Mouse (Mus musculus) mouse trophoblast stem cell (cell line): Measurements from ENCODE around the gene Ear2.
"Not testable (repeated sequence)": the region's sequence is repeated elsewhere in the genome, so short reads cannot be mapped to it uniquely, and the experiment has no call there.

Source experiments
- in situ Hi-C, 2 experiments: fragments of 300-500 bp; cut with MseI, MboI; formaldehyde crosslinking; loops; 2 replicates in 1 of 2; 3 replicates in 1 of 2; pipeline ENCODE4 v1.15.1; 2025

Ear2 gene

GRCm38 (mm10) chr14:44102354-44102753 is at the start of gene Ear2:
TSS of gene Ear2 (plus strand) at chr14:44102654.
- in situ Hi-C loops = not testable (repeated sequence)

GRCm38 (mm10) chr14:44067879-44068278 is 34.6 kb upstream of the Ear2 start:
- in situ Hi-C loops = not testable (repeated sequence)

GRCm38 (mm10) chr14:44070595-44070994 is 31.9 kb upstream of the Ear2 start:
- in situ Hi-C loops = not testable (repeated sequence)

GRCm38 (mm10) chr14:44077785-44078341 is 24.6 kb upstream of the Ear2 start:
- in situ Hi-C loops = not testable (repeated sequence)

DNA sequence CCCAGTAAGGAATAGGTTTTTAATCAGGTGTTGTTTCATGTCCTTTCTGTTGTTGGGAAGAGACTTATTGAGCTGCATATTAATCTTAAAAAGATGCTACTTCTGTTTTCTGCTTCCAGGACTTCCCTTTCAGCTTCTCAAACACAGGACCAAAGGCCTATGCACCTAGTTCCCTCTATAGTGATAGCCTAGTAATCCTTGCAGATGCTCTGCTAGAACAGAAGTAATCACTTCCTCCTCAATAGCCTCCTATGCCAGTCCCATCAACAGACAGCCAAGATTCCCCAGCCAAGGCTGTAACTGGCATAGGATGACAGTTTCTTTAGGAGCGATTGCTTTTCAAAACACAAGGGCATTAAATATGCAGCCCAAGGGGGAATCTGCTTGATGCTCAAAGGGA is 15.9 kb upstream of the Ear2 start:
- in situ Hi-C loops = not testable (repeated sequence)

DNA sequence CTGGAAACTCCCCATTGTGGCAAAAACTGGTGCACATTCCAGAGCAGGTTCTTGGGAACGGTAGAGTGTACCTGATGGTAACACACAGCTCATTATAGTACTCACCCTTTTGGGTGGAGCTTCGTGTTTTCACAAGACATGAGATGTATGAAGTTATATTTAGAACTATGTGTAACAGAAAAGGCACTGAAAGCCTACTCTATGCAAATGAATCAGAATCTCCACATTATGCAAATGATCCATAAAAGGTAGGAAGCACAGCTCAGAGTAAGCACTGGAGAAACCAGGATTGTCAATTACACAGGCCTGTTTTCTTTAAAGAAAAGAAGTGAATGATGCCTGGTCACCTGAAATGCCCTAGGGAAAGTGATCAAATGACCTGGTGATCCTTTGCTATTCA is 14.9 kb upstream of the Ear2 start:
- in situ Hi-C loops = not testable (repeated sequence)

DNA sequence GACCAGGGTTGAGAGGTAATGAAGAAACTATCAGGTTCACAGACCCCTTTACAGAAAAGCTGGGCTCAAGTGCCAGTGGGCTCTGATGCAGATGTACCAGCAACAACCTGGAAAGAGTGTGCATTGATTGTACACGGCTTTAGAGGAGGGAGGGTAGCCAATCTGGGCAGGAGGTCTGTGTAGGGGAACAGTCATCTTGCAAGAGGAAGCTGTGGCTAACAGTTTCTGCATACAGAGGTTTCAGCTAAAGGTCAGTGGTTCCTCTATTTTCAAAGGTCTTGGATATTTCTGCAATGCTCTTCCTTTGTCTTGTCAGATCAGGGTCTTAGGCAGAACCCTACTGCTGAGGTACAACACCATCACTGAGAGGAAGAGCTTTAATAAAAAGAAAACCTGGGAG is 10.9 kb upstream of the Ear2 start:
- in situ Hi-C loops = not testable (repeated sequence)

DNA sequence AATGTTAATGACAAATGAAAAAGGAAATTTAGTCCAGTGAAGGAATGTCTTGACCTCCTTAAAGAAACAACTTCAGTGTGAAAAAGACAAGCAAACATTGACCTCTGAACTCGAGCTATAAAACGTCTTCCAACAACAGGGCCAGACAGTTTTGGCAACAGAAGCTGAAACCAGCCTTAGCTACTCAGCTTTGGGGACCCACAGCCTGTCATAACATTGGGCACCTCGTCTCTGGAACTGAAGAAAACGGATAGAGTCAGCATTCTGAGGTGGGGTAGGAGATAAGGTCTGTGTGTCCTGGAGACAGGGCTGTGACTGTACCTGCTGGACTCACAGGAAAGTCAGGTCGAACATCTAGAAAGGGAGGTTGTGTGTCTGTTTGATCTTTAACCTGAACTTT is 8.0 kb upstream of the Ear2 start:
- in situ Hi-C loops = not testable (repeated sequence)

- in situ Hi-C loops = not testable (repeated sequence)
Measured at GRCm38 (mm10) chr14:44100030-44100429, 2.4 kb upstream of the Ear2 start.

- in situ Hi-C loops = no loop called here
Measured at GRCm38 (mm10) chr14:44110981-44111380, 8.5 kb downstream of the Ear2 start.

GRCm38 (mm10) chr14:44123551-44123950 is 21.1 kb downstream of the Ear2 start, which contains the start of gene Gm3327:
TSS of gene Gm3327 (plus strand) at chr14:44123851.
- in situ Hi-C loops = not testable (repeated sequence)
